Mouse (Mus musculus) cerebellum, adult 2 months (tissue): Measurements from ENCODE around the gene Chrm5. TPM values are rescaled to one million over a fixed set of nuclear protein-coding genes. Genes with fewer than 3 reads are reported as not detected.

Experiments used
- DNase-seq, 2 experiments: peaks; one replicate each; pipeline ENCODE4 v3.0.0; 2021
- H3K27ac ChIP-seq: fragments of 200-500 bp; 2 replicates; pipeline ENCODE4 v1.5.1; 2012; ENCODE audit warnings: low read length, control low read depth, inconsistent platforms; ENCODE audit not compliant: insufficient read depth
- H3K27me3 ChIP-seq: fragments of 200-500 bp; 2 replicates; pipeline ENCODE4 v1.6.1; 2012; ENCODE audit warnings: inconsistent platforms, mild to moderate bottlenecking, low read length, moderate library complexity; ENCODE audit not compliant: control insufficient read depth, insufficient read depth
- H3K4me1 ChIP-seq: fragments of 200-500 bp; 2 replicates; pipeline ENCODE4 v1.6.1; 2011; ENCODE audit warnings: low read length; ENCODE audit not compliant: control insufficient read depth, insufficient read depth
- H3K4me3 ChIP-seq: fragments of 200-500 bp; replicated peaks from 2 replicates; pipeline ENCODE3; 2011; ENCODE audit warnings: mild to moderate bottlenecking, low read depth, low read length, control low read depth; ENCODE audit not compliant: insufficient read depth
- CTCF ChIP-seq: fragments of 200-500 bp; IDR thresholded peaks from 2 replicates; pipeline ENCODE4 v1.5.1; 2011; ENCODE audit warnings: low read depth, mild to moderate bottlenecking, control low read depth, low read length, moderate library complexity, borderline replicate concordance; ENCODE audit not compliant: insufficient read depth
- POLR2A ChIP-seq: fragments of 200-500 bp; IDR thresholded peaks from 2 replicates; pipeline ENCODE4 v1.6.1; 2011; ENCODE audit warnings: low read length, control low read depth, borderline replicate concordance; ENCODE audit not compliant: insufficient read depth
- WGBS: fragments of 180-500 bp; shearing (Covaris S2); methylation state at CpG from one replicate; pipeline ENCODE4 v1.1.7; 2018; 5-methylcytosine and 5-hydroxymethylcytosine counted together
- polyA plus RNA-seq: library from polyadenylated mRNA; depleted of rRNA; stranded (reverse); fragments of >200 nt; gene quantifications from 2 replicates; pipeline ENCODE4 v1.2.3, GENCODE M21; 2012; rRNA removed

Gene Chrm5
- 0.16 and 0.41 TPM in 2 replicates for polyA plus RNA-seq

- DNase-seq, result no peak
- Histone ChIP-seq H3K4me1 (no peaks in the 10 kb centered on the region), H3K4me3 (no peak within 1 kb of the TSS), H3K27ac (no peak within 1 kb of the TSS), H3K27me3 (no peaks in the 10 kb centered on the region)
- WGBS, result 89% methylated on average over 5 of the region's 5 CpGs
- TF ChIP-seq CTCF, result no peak
- TF ChIP-seq POLR2A, result no peak
Measured at GRCm38 (mm10) chr2:112480669-112481068, at the start of gene Chrm5. Gene Chrm5, minus strand, starts transcription at chr2:112480769.

- DNase-seq, result no peak
Measured at GRCm38 (mm10) chr2:112526933-112527332, 46.4 kb upstream of the Chrm5 start.

GRCm38 (mm10) chr2:112520526-112521482 is 40.2 kb upstream of the Chrm5 start:
- 81% methylated on average over 4 of the region's 4 CpGs for WGBS
- Histone ChIP-seq H3K27me3 (no peaks in the 10 kb centered on the region), H3K4me3 (no peak overlapping the region), H3K27ac (no peak overlapping the region), H3K4me1 (peaks cover 4% of the 10 kb centered on the region; the same call in 1 of the 2 replicates)
- no peak for DNase-seq
- TF ChIP-seq CTCF (no peak), POLR2A (no peak)

More at GRCm38 (mm10) chr2:112526933-112527332, 46.4 kb upstream of the Chrm5 start:
- Histone ChIP-seq H3K27me3 (no peaks in the 10 kb centered on the region), H3K4me3 (no peak overlapping the region), H3K4me1 (peaks cover 4% of the 10 kb centered on the region; the same call in 1 of the 2 replicates), H3K27ac (no peak overlapping the region)
- WGBS, result 84% methylated on average over 3 of the region's 3 CpGs
- TF ChIP-seq CTCF (no peak), POLR2A (no peak)

- Histone ChIP-seq H3K27me3 (no peaks in the 10 kb centered on the region), H3K27ac (no peak overlapping the region), H3K4me1 (peaks cover 1% of the 10 kb centered on the region; the same call in 1 of the 2 replicates), H3K4me3 (no peak overlapping the region)
- TF ChIP-seq CTCF, result no peak
- TF ChIP-seq POLR2A, result no peak
- DNase-seq, result no peak
Measured at GRCm38 (mm10) chr2:112518541-112518940, 38.0 kb upstream of the Chrm5 start.

GRCm38 (mm10) chr2:112517218-112517617 is 36.6 kb upstream of the Chrm5 start:
- no peak for TF ChIP-seq POLR2A
- TF ChIP-seq CTCF, result no peak
- H3K4me1 ChIP-seq, result no peaks in the 10 kb centered on the region
- WGBS, result 90% methylated on average over 3 of the region's 3 CpGs
- DNase-seq, result no peak
- no peak overlapping the region for H3K27ac ChIP-seq
- no peaks in the 10 kb centered on the region for H3K27me3 ChIP-seq
- H3K4me3 ChIP-seq, result no peak overlapping the region

GRCm38 (mm10) chr2:112516728-112517127 is 36.2 kb upstream of the Chrm5 start:
- TF ChIP-seq POLR2A, result no peak
- TF ChIP-seq CTCF, result no peak
- Histone ChIP-seq H3K27ac (no peak overlapping the region), H3K27me3 (no peaks in the 10 kb centered on the region), H3K4me1 (no peaks in the 10 kb centered on the region), H3K4me3 (no peak overlapping the region)
- no peak for DNase-seq
- 92% methylated on average over 3 of the region's 3 CpGs for WGBS

GRCm38 (mm10) chr2:112513036-112513435 is 32.5 kb upstream of the Chrm5 start:
- Histone ChIP-seq H3K27me3 (no peaks in the 10 kb centered on the region), H3K4me1 (no peaks in the 10 kb centered on the region), H3K27ac (no peak overlapping the region), H3K4me3 (no peak overlapping the region)
- DNase-seq, result no peak
- WGBS, result 80% methylated on average over 1 of the region's 1 CpGs
- TF ChIP-seq CTCF (no peak), POLR2A (no peak)

- no peak for DNase-seq
- Histone ChIP-seq H3K4me3 (no peak overlapping the region), H3K27ac (no peak overlapping the region), H3K27me3 (no peaks in the 10 kb centered on the region), H3K4me1 (no peaks in the 10 kb centered on the region)
- TF ChIP-seq POLR2A (no peak), CTCF (no peak)
- WGBS, result 95% methylated on average over 4 of the region's 4 CpGs
Measured at GRCm38 (mm10) chr2:112510140-112510539, 29.6 kb upstream of the Chrm5 start.
